Mouse (Mus musculus) telencephalon, adult 2 months (tissue): Measurements from ENCODE around the gene Rbpj.
"Not testable (repeated sequence)": the region's sequence is repeated elsewhere in the genome, so short reads cannot be mapped to it uniquely, and the experiment has no call there.

ENCODE experiments used
- DNase-seq: peaks from one replicate; pipeline ENCODE4 v3.0.0-alpha.2; 2011; ENCODE audit warnings: low read depth, low spot score

The Rbpj gene

GRCm38 (mm10) chr5:53670321-53670938, 204.5 kb downstream of the Rbpj start:
- DNase-seq = no peak

GRCm38 (mm10) chr5:53671507-53671906, 205.6 kb downstream of the Rbpj start:
- no peak for DNase-seq

GRCm38 (mm10) chr5:53672352-53672751, 206.4 kb downstream of the Rbpj start:
- DNase-seq = no peak

GRCm38 (mm10) chr5:53673493-53674150, 207.7 kb downstream of the Rbpj start:
- DNase-seq = not testable (repeated sequence)

- DNase-seq = no peak
Observed at GRCm38 (mm10) chr5:53676671-53677070, 210.7 kb downstream of the Rbpj start.

GRCm38 (mm10) chr5:53678036-53678767, 212.2 kb downstream of the Rbpj start:
- no peak for DNase-seq

GRCm38 (mm10) chr5:53679651-53680050, 213.7 kb downstream of the Rbpj start:
- DNase-seq = peak; percentile 47

GRCm38 (mm10) chr5:53683916-53684315, 218.0 kb downstream of the Rbpj start:
- DNase-seq = no peak

GRCm38 (mm10) chr5:53684417-53684816, 218.5 kb downstream of the Rbpj start:
- DNase-seq = no peak

- no peak for DNase-seq
Observed at GRCm38 (mm10) chr5:53685623-53686022, 219.7 kb downstream of the Rbpj start.

- DNase-seq = no peak
Observed at GRCm38 (mm10) chr5:53686379-53686778, 220.4 kb downstream of the Rbpj start.

- no peak for DNase-seq
Observed at GRCm38 (mm10) chr5:53688326-53688725, 222.4 kb downstream of the Rbpj start.

GRCm38 (mm10) chr5:53691577-53691976, 225.6 kb downstream of the Rbpj start:
- DNase-seq = no peak

- no peak for DNase-seq
Observed at GRCm38 (mm10) chr5:53692100-53692499, 226.1 kb downstream of the Rbpj start.

- no peak for DNase-seq
Observed at GRCm38 (mm10) chr5:53692662-53693061, 226.7 kb downstream of the Rbpj start.

- DNase-seq = no peak
Observed at GRCm38 (mm10) chr5:53696701-53697100, 230.7 kb downstream of the Rbpj start.

GRCm38 (mm10) chr5:53697794-53698193, 231.8 kb downstream of the Rbpj start:
- DNase-seq = no peak

- DNase-seq = no peak
Observed at GRCm38 (mm10) chr5:53702686-53703085, 236.7 kb downstream of the Rbpj start.
